Mouse (Mus musculus): Measurements from ENCODE around the gene Il31ra. TPM values are rescaled to one million over a fixed set of nuclear protein-coding genes. Genes with fewer than 3 reads are reported as not detected.

Gene Il31ra
- total RNA-seq, 4 experiments from 2014 or later: 0.13 to 0.81 (median 0.32) TPM; not detected in 1

- no peak for DNase-seq (ENCODE audit: low spot score in 2 of 2)
Observed at GRCm38 (mm10) chr13:112569606-112570005, 24.6 kb downstream of the Il31ra start.

- peak in 1 of 2 experiments; percentile 18 for DNase-seq (ENCODE audit: low spot score in 2 of 2)
Observed at GRCm38 (mm10) chr13:112560554-112561138, 33.5 kb downstream of the Il31ra start.

GRCm38 (mm10) chr13:112556501-112556900 is 37.7 kb downstream of the Il31ra start:
- no peak for DNase-seq (ENCODE audit: low spot score in 2 of 2)

- DNase-seq (ENCODE audit: low spot score in 2 of 2): no peak
Observed at GRCm38 (mm10) chr13:112553304-112553703, 40.9 kb downstream of the Il31ra start.

GRCm38 (mm10) chr13:112551641-112552548 is 42.3 kb downstream of the Il31ra start:
- DNase-seq (ENCODE audit: low spot score in 2 of 2): no peak

- no peak for DNase-seq (ENCODE audit: low spot score in 2 of 2)
Observed at GRCm38 (mm10) chr13:112541223-112541975, 52.8 kb downstream of the Il31ra start.

GRCm38 (mm10) chr13:112540616-112541015 is 53.5 kb downstream of the Il31ra start:
- no peak for DNase-seq (ENCODE audit: low spot score in 2 of 2)

GRCm38 (mm10) chr13:112537065-112537464 is 57.1 kb downstream of the Il31ra start:
- DNase-seq (ENCODE audit: low spot score in 2 of 2): no peak

GRCm38 (mm10) chr13:112536611-112537010 is 57.5 kb downstream of the Il31ra start:
- DNase-seq (ENCODE audit: low spot score in 2 of 2): no peak

GRCm38 (mm10) chr13:112533556-112533955 is 60.6 kb downstream of the Il31ra start:
- no peak for DNase-seq (ENCODE audit: low spot score in 2 of 2)

GRCm38 (mm10) chr13:112532235-112532634 is 61.9 kb downstream of the Il31ra start:
- no peak for DNase-seq (ENCODE audit: low spot score in 2 of 2)

GRCm38 (mm10) chr13:112529893-112530292 is 64.3 kb downstream of the Il31ra start:
- DNase-seq (ENCODE audit: low spot score in 2 of 2): peak in 1 of 2 experiments; percentile 46

GRCm38 (mm10) chr13:112527186-112527585 is 67.0 kb downstream of the Il31ra start:
- no peak for DNase-seq (ENCODE audit: low spot score in 2 of 2)

GRCm38 (mm10) chr13:112523346-112523970 is 70.7 kb downstream of the Il31ra start:
- DNase-seq (ENCODE audit: low spot score in 2 of 2): no peak

GRCm38 (mm10) chr13:112522896-112523295 is 71.3 kb downstream of the Il31ra start:
- no peak for DNase-seq (ENCODE audit: low spot score in 2 of 2)

- no peak for DNase-seq (ENCODE audit: low spot score in 2 of 2)
Observed at GRCm38 (mm10) chr13:112522261-112522660, 71.9 kb downstream of the Il31ra start.

- no peak for DNase-seq (ENCODE audit: low spot score in 2 of 2)
Observed at GRCm38 (mm10) chr13:112514546-112514945, 79.6 kb downstream of the Il31ra start.

GRCm38 (mm10) chr13:112512824-112513223 is 81.3 kb downstream of the Il31ra start:
- DNase-seq (ENCODE audit: low spot score in 2 of 2): no peak

GRCm38 (mm10) chr13:112511810-112512209 is 82.3 kb downstream of the Il31ra start:
- no peak for DNase-seq (ENCODE audit: low spot score in 2 of 2)

GRCm38 (mm10) chr13:112511261-112511660 is 82.9 kb downstream of the Il31ra start:
- DNase-seq (ENCODE audit: low spot score in 2 of 2): no peak

GRCm38 (mm10) chr13:112510437-112511212 is 83.5 kb downstream of the Il31ra start:
- DNase-seq (ENCODE audit: low spot score in 2 of 2): no peak
